Mouse (Mus musculus) hindbrain, embryonic 12.5 days (tissue): ENCODE measurements around the gene Cd300c2. TPM values are rescaled to one million over a fixed set of nuclear protein-coding genes. Genes with fewer than 3 reads are reported as not detected.

Source experiments
- ATAC-seq: fragments of 200-750 bp; cut with Nextera tagmentation; 2 replicates; pipeline ENCODE4 v1.8.0; 2017; ENCODE audit warnings: moderate TSS enrichment; ENCODE audit not compliant: low FRiP score
- H3K27ac ChIP-seq: fragments of 300-500 bp; sonication (generic); 2 replicates; pipeline ENCODE4 v1.5.1; 2016; ENCODE audit warnings: mild to moderate bottlenecking
- H3K27me3 ChIP-seq: fragments of 300-500 bp; sonication (generic); 2 replicates; pipeline ENCODE4 v1.6.1; 2016; ENCODE audit warnings: mild to moderate bottlenecking
- H3K36me3 ChIP-seq: fragments of 300-500 bp; sonication (generic); 2 replicates; pipeline ENCODE4 v1.6.1; 2016; ENCODE audit warnings: mild to moderate bottlenecking
- H3K4me1 ChIP-seq: fragments of 300-500 bp; sonication (generic); 2 replicates; pipeline ENCODE4 v1.6.1; 2016
- H3K4me2 ChIP-seq: fragments of 300-500 bp; sonication (generic); replicated peaks from 2 replicates; pipeline ENCODE4 v1.6.1; 2016; ENCODE audit warnings: mild to moderate bottlenecking
- H3K4me3 ChIP-seq: fragments of 300-500 bp; sonication (generic); 2 replicates; pipeline ENCODE4 v1.5.1; 2016; ENCODE audit warnings: mild to moderate bottlenecking
- H3K9ac ChIP-seq: fragments of 300-500 bp; sonication (generic); 2 replicates; pipeline ENCODE4 v1.6.1; 2016; ENCODE audit warnings: mild to moderate bottlenecking, moderate library complexity
- H3K9me3 ChIP-seq: fragments of 300-500 bp; sonication (generic); replicated peaks from 2 replicates; pipeline ENCODE4 v1.6.1; 2016; ENCODE audit warnings: mild to moderate bottlenecking
- WGBS: fragments of 180-500 bp; shearing (Covaris S2); methylation state at CpG from one replicate; pipeline ENCODE4 v1.1.7; 2016; 5-methylcytosine and 5-hydroxymethylcytosine counted together
- polyA plus RNA-seq: library from polyadenylated mRNA; unstranded; fragments of >200 nt; fragmentation: Nextera tagmentation; extraction: Ambion mirVana; gene quantifications from 2 replicates; pipeline ENCODE4 v1.2.1, GENCODE M21; 2016

The Cd300c2 gene
- polyA plus RNA-seq, 1 experiment from 2014 or later, result 1.5 TPM

DNA sequence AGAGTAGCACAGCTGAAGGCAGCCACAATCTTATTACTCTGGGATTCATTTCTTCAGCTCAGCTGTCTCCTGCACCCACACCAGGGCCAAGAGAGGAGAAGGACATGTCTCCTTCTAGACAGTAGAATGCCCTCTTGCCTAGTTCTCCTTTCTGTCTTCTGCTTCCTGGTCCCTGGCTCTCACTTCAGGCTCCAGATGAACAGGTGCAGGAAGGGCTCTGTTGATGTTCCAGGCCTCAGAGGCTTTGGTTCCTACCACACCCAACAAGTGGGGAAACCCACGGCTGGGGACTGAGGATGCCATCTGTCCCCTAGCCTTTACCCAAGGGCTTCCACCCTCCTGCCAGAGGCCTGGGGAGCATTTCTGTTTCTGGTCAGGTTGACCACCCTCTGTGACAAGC lies 41.3 kb downstream of the Cd300c2 start:
- no peaks in the 10 kb centered on the region for H3K9me3 ChIP-seq
- ATAC-seq, result no peak
- no peak overlapping the region for H3K4me2 ChIP-seq
- H3K9ac ChIP-seq, result no peak overlapping the region
- no peak overlapping the region for H3K27ac ChIP-seq
- WGBS, result 71% methylated on average over 1 of the region's 1 CpGs
- no peaks in the 10 kb centered on the region for H3K4me1 ChIP-seq
- H3K36me3 ChIP-seq, result no peaks in the 10 kb centered on the region
- no peak overlapping the region for H3K4me3 ChIP-seq
- no peaks in the 10 kb centered on the region for H3K27me3 ChIP-seq

Other genes starting within 250 kb of the Cd300c2 start
- 2.2 and 3.0 TPM in 2 replicates for gene Kif19a, start 236.5 kb downstream of the Cd300c2 start, polyA plus RNA-seq
- gene Btbd17, start 205.9 kb downstream of the Cd300c2 start, polyA plus RNA-seq, result 32.2 and 37.3 TPM in 2 replicates
- not detected in 2 replicates for gene Gpr142, start 203.0 kb downstream of the Cd300c2 start, polyA plus RNA-seq
- gene Gprc5c, start 150.7 kb downstream of the Cd300c2 start, polyA plus RNA-seq, result 29.7 and 30.0 TPM in 2 replicates
- gene Cd300a, start 111.8 kb downstream of the Cd300c2 start, polyA plus RNA-seq, result 0.79 and 1.1 TPM in 2 replicates
- not detected in 2 replicates for gene Cd300lb, start 67.5 kb downstream of the Cd300c2 start, polyA plus RNA-seq
- gene Cd300c, start 32.7 kb downstream of the Cd300c2 start, polyA plus RNA-seq, result not detected in 2 replicates
- 0.10 and 0.12 TPM in 2 replicates for gene Cd300ld, start 12.0 kb downstream of the Cd300c2 start, polyA plus RNA-seq
- gene Cd300ld2, start 14.3 kb upstream of the Cd300c2 start, polyA plus RNA-seq, result not detected in 2 replicates
- gene Cd300ld4, start 25.1 kb upstream of the Cd300c2 start, polyA plus RNA-seq, result not detected in 2 replicates
- gene Cd300ld5, start 35.9 kb upstream of the Cd300c2 start, polyA plus RNA-seq, result not detected in 2 replicates
- gene Cd300ld3, start 46.5 kb upstream of the Cd300c2 start, polyA plus RNA-seq, result not detected in 2 replicates
- not detected in 2 replicates for gene Cd300e, start 60.3 kb upstream of the Cd300c2 start, polyA plus RNA-seq
- gene Rab37, start 89.6 kb upstream of the Cd300c2 start, polyA plus RNA-seq, result 1.1 and 1.5 TPM in 2 replicates
- gene Cd300lf, start 132.1 kb upstream of the Cd300c2 start, polyA plus RNA-seq, result 0.27 TPM in 1 of 2 replicates, not detected in the other
- gene Slc9a3r1, start 161.5 kb upstream of the Cd300c2 start, polyA plus RNA-seq, result 35.7 and 42.3 TPM in 2 replicates
- gene Tmem104, start 185.6 kb upstream of the Cd300c2 start, polyA plus RNA-seq, result 9.0 and 10.4 TPM in 2 replicates
- 19.1 and 21.1 TPM in 2 replicates for gene Nat9, start 186.0 kb upstream of the Cd300c2 start, polyA plus RNA-seq